In the genomic region with DNA sequence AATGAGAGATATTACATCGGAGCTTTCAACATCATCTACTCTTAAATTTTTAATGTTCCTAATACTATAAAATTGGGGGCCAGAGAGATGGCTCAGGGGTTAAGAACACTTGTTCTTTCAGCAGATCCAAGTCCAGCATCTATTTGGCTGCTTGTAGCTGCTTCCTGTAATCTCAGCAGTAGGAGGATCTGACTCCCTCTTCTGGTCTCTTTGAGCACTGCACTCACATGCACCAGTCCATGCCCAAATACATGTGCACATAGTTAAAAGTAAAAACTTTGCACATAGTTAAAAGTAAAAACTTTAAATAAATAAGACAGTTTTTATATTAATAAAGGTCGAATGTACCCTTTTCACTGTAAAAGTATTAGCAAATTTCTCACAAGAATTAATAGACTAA, we compare ENCODE assay signal across 13 mouse cellular contexts.
DNase-seq lines count a peak whose midpoint lies in the region; ATAC-seq and TF ChIP-seq lines count a peak whose summit lies in the region.
"Had no signal": no experiment of that assay in that cellular context is flagged by ENCODE, and none has a peak within 500 bp of the region (broad histone marks: within the 10 kb centered on the region; RNA-seq: fewer than 3 reads in every experiment).

No protein-coding gene starts in this region.

- H3K9ac ChIP-seq in hindbrain, postnatal 0 days (replicated peaks; ENCODE audit: low read length) = no peak overlapping the region
- H3K9ac ChIP-seq in hindbrain, embryonic 12.5 days = no peak overlapping the region
- no peak overlapping the region for H3K9ac ChIP-seq in CH12.LX (ENCODE audit: insufficient read depth, low read depth)
- H3K9ac ChIP-seq in liver, embryonic 14.5 days (replicated peaks) = no peak overlapping the region
- H3K9ac ChIP-seq: intestine, embryonic 15.5 days; midbrain, embryonic 12.5 days; stomach, embryonic 15.5 days had no signal

- H3K9me3 ChIP-seq in hindbrain, postnatal 0 days (ENCODE audit: low read length) = no peaks in the 10 kb centered on the region
- H3K9me3 ChIP-seq in hindbrain, embryonic 12.5 days (replicated peaks) = no peaks in the 10 kb centered on the region
- no peaks in the 10 kb centered on the region for H3K9me3 ChIP-seq in CH12.LX (replicated peaks; ENCODE audit: low read length)
- H3K9me3 ChIP-seq in liver, embryonic 14.5 days (ENCODE audit: control insufficient read depth, low read length) = no peaks in the 10 kb centered on the region
- H3K9me3 ChIP-seq: intestine, embryonic 15.5 days; midbrain, embryonic 12.5 days; stomach, embryonic 15.5 days had no signal

- peak; percentile 37 for TF ChIP-seq CTCF in hindbrain, postnatal 0 days (IDR thresholded peaks at IDR 0.05; ENCODE audit: low read depth)
- peak; percentile 17 to 69; a peak in 3 of 4 replicates for TF ChIP-seq CTCF in CH12.LX (conservative IDR thresholded peaks at IDR 0.05 in 1 of 2, IDR thresholded peaks at IDR 0.05 in 1 of 2; ENCODE audit: low read depth in 2 of 2, low read length in 2 of 2)
- TF ChIP-seq CTCF in liver, embryonic 14.5 days (IDR thresholded peaks at IDR 0.05; ENCODE audit: low read depth) = peak; percentile 49; the same call in 1 of the 2 replicates

- 56% methylated on average over 2 of the region's 2 CpGs for WGBS in hindbrain, postnatal 0 days
- WGBS in hindbrain, embryonic 12.5 days = 48% methylated on average over 2 of the region's 2 CpGs
- WGBS in liver, embryonic 14.5 days (ENCODE audit: insufficient replicate concordance) = 42% methylated on average over 2 of the region's 2 CpGs

- TF ChIP-seq RAD21 in CH12.LX (IDR thresholded peaks at IDR 0.05; ENCODE audit: low read depth, low read length) = peak; percentile 51

- ATAC-seq in hindbrain, postnatal 0 days = no peak
- ATAC-seq in hindbrain, embryonic 12.5 days (ENCODE audit: low FRiP score) = no peak
- no peak for ATAC-seq in liver, embryonic 14.5 days (ENCODE audit: insufficient read depth)
- ATAC-seq in granulocyte monocyte progenitor cell, adult 5-6 weeks (replicated peaks; ENCODE audit: poor library complexity, severe bottlenecking) = no peak
- ATAC-seq: intestine, embryonic 15.5 days had no signal

- no peaks in the 10 kb centered on the region for H3K27me3 ChIP-seq in hindbrain, postnatal 0 days (ENCODE audit: insufficient read depth, low read length)
- H3K27me3 ChIP-seq in hindbrain, embryonic 12.5 days = no peaks in the 10 kb centered on the region
- H3K27me3 ChIP-seq in CH12.LX (replicated peaks) = no peaks in the 10 kb centered on the region
- H3K27me3 ChIP-seq in liver, embryonic 14.5 days (ENCODE audit: control insufficient read depth, insufficient read depth, low read length) = no peaks in the 10 kb centered on the region
- H3K27me3 ChIP-seq: intestine, embryonic 15.5 days; midbrain, embryonic 12.5 days; stomach, embryonic 15.5 days had no signal

- no peak for TF ChIP-seq POLR2A in CH12.LX (IDR thresholded peaks at IDR 0.05; ENCODE audit: low read depth, low read length)

- no peaks in the 10 kb centered on the region for H3K4me1 ChIP-seq in hindbrain, postnatal 0 days (ENCODE audit: insufficient read depth, low read length)
- 0 out of 2 replicates have a peak, but pooled peaks cover 2% of the 10 kb centered on the region for H3K4me1 ChIP-seq in hindbrain, embryonic 12.5 days
- no peaks in the 10 kb centered on the region for H3K4me1 ChIP-seq in CH12.LX (ENCODE audit: control insufficient read depth in 1 of 2, insufficient read depth in 2 of 2)
- H3K4me1 ChIP-seq in liver, embryonic 14.5 days (replicated peaks; ENCODE audit: control insufficient read depth in 2 of 2, insufficient read depth in 2 of 2, low read length in 1 of 2) = no peaks in the 10 kb centered on the region
- H3K4me1 ChIP-seq: intestine, embryonic 15.5 days; midbrain, embryonic 12.5 days; stomach, embryonic 15.5 days had no signal

- H3K36me3 ChIP-seq in hindbrain, postnatal 0 days (ENCODE audit: insufficient read depth, low read length) = no peaks in the 10 kb centered on the region
- H3K36me3 ChIP-seq in hindbrain, embryonic 12.5 days = no peaks in the 10 kb centered on the region
- H3K36me3 ChIP-seq in CH12.LX (replicated peaks in 1 of 2; ENCODE audit: control insufficient read depth in 1 of 2, insufficient read depth in 1 of 2, low read length in 1 of 2) = no peaks in the 10 kb centered on the region
- no peaks in the 10 kb centered on the region for H3K36me3 ChIP-seq in liver, embryonic 14.5 days (replicated peaks; ENCODE audit: control insufficient read depth, insufficient read depth, low read depth)
- H3K36me3 ChIP-seq: intestine, embryonic 15.5 days; midbrain, embryonic 12.5 days; stomach, embryonic 15.5 days had no signal

- no peak overlapping the region for H3K4me2 ChIP-seq in hindbrain, postnatal 0 days (ENCODE audit: low read depth, low read length)
- H3K4me2 ChIP-seq in hindbrain, embryonic 12.5 days (replicated peaks) = no peak overlapping the region
- H3K4me2 ChIP-seq in CH12.LX (ENCODE audit: insufficient read depth, low read depth, poor library complexity, severe bottlenecking) = no peak overlapping the region
- H3K4me2 ChIP-seq in liver, embryonic 14.5 days (ENCODE audit: low read depth) = no peak overlapping the region
- H3K4me2 ChIP-seq: intestine, embryonic 15.5 days; midbrain, embryonic 12.5 days; stomach, embryonic 15.5 days had no signal

- no peak for DNase-seq in hindbrain, postnatal 0 days (ENCODE audit: low spot score)
- peak; percentile 55 for DNase-seq in CH12.LX (ENCODE audit: extremely low read depth)
- DNase-seq in MEL-GATA-1-ER (ENCODE audit: extremely low read depth, low read depth) = peak; percentile 9
- DNase-seq in liver, embryonic 14.5 days (ENCODE audit: low read depth in 3 of 3, low spot score in 3 of 3) = peak in 1 of 3 experiments; percentile 9
- no peak for DNase-seq in natural killer cell, adult 2 months (ENCODE audit: low spot score in 2 of 2)
- DNase-seq in heart, postnatal 14 days = no peak
- DNase-seq: adrenal gland, adult 8-10 months; heart, adult 11 months had no signal

- H3K4me3 ChIP-seq in hindbrain, postnatal 0 days (ENCODE audit: low read length) = no peak overlapping the region
- H3K4me3 ChIP-seq in hindbrain, embryonic 12.5 days = no peak overlapping the region
- no peak overlapping the region for H3K4me3 ChIP-seq in CH12.LX (replicated peaks in 1 of 3; ENCODE audit: low read depth in 2 of 3, low read length in 2 of 3, poor library complexity in 1 of 3)
- no peak overlapping the region for H3K4me3 ChIP-seq in liver, embryonic 14.5 days (ENCODE audit: insufficient read depth in 1 of 2, low read depth in 2 of 2, low read length in 2 of 2)
- H3K4me3 ChIP-seq: intestine, embryonic 15.5 days; midbrain, embryonic 12.5 days; stomach, embryonic 15.5 days had no signal

- dilution Hi-C loops in CH12.LX (cut with MboI; ENCODE audit: extremely low pct_ligation_motif_present, extremely low pct_unique_long_range_greater_than_20kb, low sequenced_read_pairs) = no loop called here

- in situ Hi-C loops in CH12.LX (cut with MboI; ENCODE audit: low pct_ligation_motif_present, low pct_unique_long_range_greater_than_20kb, low sequenced_read_pairs) = no loop called here

- no peak for TF ChIP-seq EP300 in CH12.LX (IDR thresholded peaks at IDR 0.05; ENCODE audit: low read length)
- TF ChIP-seq EP300 in liver, embryonic 14.5 days (IDR thresholded peaks at IDR 0.05; ENCODE audit: low read depth) = no peak

- intact Hi-C loops in heart, postnatal 14 days (cut with DNase I) = loop anchor here (10.0 kb wide), 1 partner anchor 141 kb away; no protein-coding TSS in a partner anchor

- H3K79me2 ChIP-seq in CH12.LX (replicated peaks; ENCODE audit: control insufficient read depth, extremely low read depth, insufficient read depth, poor library complexity, severe bottlenecking) = no peaks in the 10 kb centered on the region

- no peak overlapping the region for H3K27ac ChIP-seq in hindbrain, postnatal 0 days
- no peak overlapping the region for H3K27ac ChIP-seq in hindbrain, embryonic 12.5 days
- no peak overlapping the region for H3K27ac ChIP-seq in CH12.LX (ENCODE audit: insufficient read depth, low read depth)
- H3K27ac ChIP-seq in liver, embryonic 14.5 days = no peak overlapping the region
- H3K27ac ChIP-seq: intestine, embryonic 15.5 days; midbrain, embryonic 12.5 days; stomach, embryonic 15.5 days had no signal

TF ChIP-seq in CH12.LX, 34 proteins besides CTCF, POLR2A, EP300 and RAD21:
- TF ChIP-seq SMC3 (IDR thresholded peaks at IDR 0.05; ENCODE audit: low read depth, low read length) (peak; percentile 74), MAFK (IDR thresholded peaks at IDR 0.05; ENCODE audit: insufficient replicate concordance, low read length) (no peak)

Comparison
In these comparisons a context has a peak if more than half of its experiments do, and no peak if none do; other contexts are left out.
1. DNase-seq: peak in CH12.LX (single experiment) and MEL-GATA-1-ER (single experiment); none in hindbrain, postnatal 0 days (single experiment), natural killer cell, adult 2 months (0 of 2) and heart, postnatal 14 days (0 of 2).
2. Peak in every context shown above with its lines, with median percentiles within 50 percentile points of each other: CTCF ChIP-seq.